Comparison of ENCODE assay signal across 30 mouse cellular contexts in genomic region chr1:140618164-140618563, GRCm38 (mm10).
"Had no signal": no experiment of that assay in that cellular context is flagged by ENCODE, and none has a peak within 500 bp of the region (broad histone marks: within the 10 kb centered on the region; RNA-seq: fewer than 3 reads in every experiment).

No protein-coding gene starts in this region.

- H3K9me3 ChIP-seq: heart, embryonic 12.5 days; heart, embryonic 13.5 days; heart, embryonic 15.5 days; hindbrain, embryonic 10.5 days; hindbrain, embryonic 12.5 days; hindbrain, embryonic 13.5 days; hindbrain, embryonic 15.5 days; intestine, embryonic 15.5 days; kidney, embryonic 15.5 days had no signal

- H3K9ac ChIP-seq: heart, embryonic 12.5 days; heart, embryonic 13.5 days; heart, embryonic 15.5 days; hindbrain, embryonic 12.5 days; hindbrain, embryonic 13.5 days; hindbrain, embryonic 14.5 days; hindbrain, embryonic 15.5 days; intestine, embryonic 15.5 days; kidney, embryonic 15.5 days had no signal

- H3K27ac ChIP-seq: heart, embryonic 13.5 days; heart, embryonic 15.5 days; hindbrain, embryonic 10.5 days; hindbrain, embryonic 12.5 days; hindbrain, embryonic 13.5 days; hindbrain, embryonic 14.5 days; hindbrain, embryonic 15.5 days; hindbrain, postnatal 0 days; intestine, embryonic 15.5 days; kidney, embryonic 15.5 days; kidney, postnatal 0 days; layer of hippocampus, adult 2 months; left cerebral cortex, adult 2 months had no signal

- H3K4me3 ChIP-seq: heart, embryonic 12.5 days; heart, embryonic 13.5 days; heart, embryonic 15.5 days; hindbrain, embryonic 10.5 days; hindbrain, embryonic 12.5 days; hindbrain, embryonic 13.5 days; hindbrain, embryonic 15.5 days; intestine, embryonic 15.5 days; kidney, embryonic 15.5 days; layer of hippocampus, adult 2 months; left cerebral cortex, adult 2 months had no signal

- H3K27me3 ChIP-seq: heart, embryonic 12.5 days; heart, embryonic 13.5 days; heart, embryonic 15.5 days; hindbrain, embryonic 12.5 days; hindbrain, embryonic 13.5 days; hindbrain, embryonic 15.5 days; intestine, embryonic 15.5 days; kidney, embryonic 15.5 days had no signal

- DNase-seq: heart, postnatal 10 days; heart, postnatal 14 days; heart, postnatal 36 days; heart, postnatal 4 days; kidney, adult 11 months; kidney, adult 18-20 months; kidney, adult 2 months; kidney, adult 8-10 months; kidney, adult 9 months; kidney, postnatal 10 days; kidney, postnatal 14 days; kidney, postnatal 25 days; kidney, postnatal 36 days; kidney, postnatal 4 days; layer of hippocampus, adult 9-11 months; layer of hippocampus, postnatal 36 days had no signal

- H3K4me1 ChIP-seq: heart, embryonic 12.5 days; heart, embryonic 13.5 days; heart, embryonic 15.5 days; hindbrain, embryonic 10.5 days; hindbrain, embryonic 12.5 days; hindbrain, embryonic 13.5 days; hindbrain, embryonic 15.5 days; intestine, embryonic 15.5 days; kidney, embryonic 15.5 days had no signal

- H3K36me3 ChIP-seq: heart, embryonic 12.5 days; heart, embryonic 13.5 days; heart, embryonic 15.5 days; hindbrain, embryonic 10.5 days; hindbrain, embryonic 12.5 days; hindbrain, embryonic 13.5 days; hindbrain, embryonic 15.5 days; intestine, embryonic 15.5 days; kidney, embryonic 15.5 days had no signal
